Mouse (Mus musculus) layer of hippocampus, postnatal 14 days (tissue): ENCODE data around the gene Cnr2. TPM values are rescaled to one million over a fixed set of nuclear protein-coding genes. Genes with fewer than 3 reads are reported as not detected.
A peak's percentile ranks its signal among the peaks of the same experiment; 100 is the strongest.

Experiments used
- DNase-seq, 2 experiments: peaks; one replicate each; pipeline ENCODE4 v3.0.0; 2021 to 2022; ENCODE audit warnings: low spot score in 2 of 2, mixed read lengths in 1 of 2
- total RNA-seq, 2 experiments: library from RNA; stranded (reverse); gene quantifications; 2 replicates each; pipeline ENCODE4 v1.2.3; 2021

Gene Cnr2
- total RNA-seq, 2 experiments from 2014 or later, result 0.09 TPM; not detected in 1

GRCm38 (mm10) chr4:135875991-135876582 is 19.1 kb upstream of the Cnr2 start:
- no peak for DNase-seq

- peak; percentile 53 to 74 for DNase-seq
Measured at GRCm38 (mm10) chr4:135876583-135877020, 18.6 kb upstream of the Cnr2 start.

- DNase-seq, result no peak
Measured at GRCm38 (mm10) chr4:135877742-135878141, 17.5 kb upstream of the Cnr2 start.

- no peak for DNase-seq
Measured at GRCm38 (mm10) chr4:135879021-135879420, 16.2 kb upstream of the Cnr2 start.

- no peak for DNase-seq
Measured at GRCm38 (mm10) chr4:135880018-135880417, 15.2 kb upstream of the Cnr2 start.

GRCm38 (mm10) chr4:135880576-135880975 is 14.6 kb upstream of the Cnr2 start:
- DNase-seq, result no peak

GRCm38 (mm10) chr4:135882023-135882422 is 13.2 kb upstream of the Cnr2 start:
- DNase-seq, result no peak

- no peak for DNase-seq
Measured at GRCm38 (mm10) chr4:135883401-135883851, 11.8 kb upstream of the Cnr2 start.

GRCm38 (mm10) chr4:135883881-135884516 is 11.2 kb upstream of the Cnr2 start:
- DNase-seq, result no peak

- no peak for DNase-seq
Measured at GRCm38 (mm10) chr4:135884531-135884930, 10.7 kb upstream of the Cnr2 start.

- DNase-seq, result no peak
Measured at GRCm38 (mm10) chr4:135885676-135886075, 9.5 kb upstream of the Cnr2 start.

GRCm38 (mm10) chr4:135886184-135886583 is 9.0 kb upstream of the Cnr2 start:
- DNase-seq, result no peak

- no peak for DNase-seq
Measured at GRCm38 (mm10) chr4:135888448-135889057, 6.6 kb upstream of the Cnr2 start.

- DNase-seq, result no peak
Measured at GRCm38 (mm10) chr4:135889146-135889883, 5.9 kb upstream of the Cnr2 start.

GRCm38 (mm10) chr4:135889884-135890283 is 5.3 kb upstream of the Cnr2 start:
- peak; percentile 51 to 68 for DNase-seq

- no peak for DNase-seq
Measured at GRCm38 (mm10) chr4:135891539-135891938, 3.7 kb upstream of the Cnr2 start.

GRCm38 (mm10) chr4:135892884-135893283 is 2.3 kb upstream of the Cnr2 start:
- no peak for DNase-seq

- DNase-seq, result no peak
Measured at GRCm38 (mm10) chr4:135896157-135896556, 963 bp downstream of the Cnr2 start.

GRCm38 (mm10) chr4:135898380-135899049 is 3.3 kb downstream of the Cnr2 start:
- DNase-seq, result no peak

GRCm38 (mm10) chr4:135899050-135899448 is 3.9 kb downstream of the Cnr2 start:
- DNase-seq, result no peak

GRCm38 (mm10) chr4:135900008-135900407 is 4.8 kb downstream of the Cnr2 start:
- no peak for DNase-seq
